Mouse (Mus musculus): ENCODE results near the gene Gsta3. TPM values are rescaled to one million over a fixed set of nuclear protein-coding genes. Genes with fewer than 3 reads are reported as not detected.
"Not testable (repeated sequence)": the region's sequence is repeated elsewhere in the genome, so short reads cannot be mapped to it uniquely, and the experiment has no call there.

The Gsta3 gene
- polyA plus RNA-seq (2015; fragmentation: Nextera tagmentation; extraction: Ambion mirVana): 0.56 and 0.76 TPM in 2 replicates

DNA sequence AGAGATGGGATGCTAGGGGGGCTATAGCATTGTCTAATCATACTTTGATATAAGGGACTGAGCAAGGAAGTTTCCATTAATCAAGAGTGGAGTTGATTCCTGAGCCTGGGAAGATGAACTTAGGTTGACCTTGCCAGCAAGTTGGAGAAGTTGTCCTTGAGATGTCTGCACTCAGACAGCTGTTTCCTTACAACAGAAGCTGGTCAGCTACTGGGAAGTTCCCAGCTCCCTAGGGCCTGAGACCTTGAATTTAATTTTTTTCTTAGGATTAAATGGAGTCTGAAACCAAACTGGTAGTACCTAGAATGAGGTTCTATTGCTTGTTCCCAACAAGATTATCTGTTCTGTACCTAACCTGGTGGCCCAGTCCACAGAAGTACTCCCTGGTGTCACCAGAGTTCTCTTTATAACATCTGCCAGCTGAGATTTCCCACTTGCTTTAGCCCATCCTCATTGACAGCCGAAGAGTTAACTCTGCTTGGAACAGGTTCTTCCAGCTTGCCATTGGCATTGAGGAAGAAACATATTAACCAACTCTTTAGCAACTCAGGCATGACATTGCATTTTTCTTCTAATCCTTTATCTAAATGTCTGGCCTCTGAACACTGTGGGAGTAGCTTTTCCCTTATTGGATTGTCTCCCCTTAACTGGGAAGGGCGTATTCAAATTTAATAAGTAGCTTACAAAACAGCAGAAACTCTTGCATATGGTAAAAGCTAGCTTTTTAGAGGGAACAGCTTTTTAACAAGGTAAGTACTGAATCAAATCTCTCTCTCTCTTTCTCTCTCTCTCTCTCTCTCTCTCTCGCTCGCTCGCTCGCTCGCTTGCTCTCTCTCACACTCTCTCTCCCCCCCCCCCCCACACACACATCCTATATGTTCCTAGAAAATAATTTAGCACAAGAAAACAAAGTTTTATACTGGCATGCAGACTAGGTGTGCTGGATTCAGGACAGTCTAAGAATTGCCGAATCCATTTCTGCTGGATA lies at the start of gene Gsta3:
Gene Gsta3, plus strand, starts transcription at position 679 of the 988 bp plus-strand sequence.
- Histone ChIP-seq H3K4me1 (peaks cover 5% of the 10 kb centered on the region; the same call in 1 of the 2 replicates), H3K36me3 (no peaks in the 10 kb centered on the region), H3K9ac (no peak within 1 kb of the TSS), H3K27ac (replicated peaks) (no peak within 1 kb of the TSS), H3K27me3 (replicated peaks) (peaks cover 7% of the 10 kb centered on the region; the same call in 1 of the 2 replicates), H3K4me3 (no peak within 1 kb of the TSS), H3K4me2 (no peak within 1 kb of the TSS), H3K9me3 (no peaks in the 10 kb centered on the region)
- WGBS: 77% methylated on average over 8 of the region's 8 CpGs
- no peak for ATAC-seq (ENCODE audit: extremely low read depth, insufficient number of reproducible peaks, low FRiP score, low TSS enrichment)

DNA sequence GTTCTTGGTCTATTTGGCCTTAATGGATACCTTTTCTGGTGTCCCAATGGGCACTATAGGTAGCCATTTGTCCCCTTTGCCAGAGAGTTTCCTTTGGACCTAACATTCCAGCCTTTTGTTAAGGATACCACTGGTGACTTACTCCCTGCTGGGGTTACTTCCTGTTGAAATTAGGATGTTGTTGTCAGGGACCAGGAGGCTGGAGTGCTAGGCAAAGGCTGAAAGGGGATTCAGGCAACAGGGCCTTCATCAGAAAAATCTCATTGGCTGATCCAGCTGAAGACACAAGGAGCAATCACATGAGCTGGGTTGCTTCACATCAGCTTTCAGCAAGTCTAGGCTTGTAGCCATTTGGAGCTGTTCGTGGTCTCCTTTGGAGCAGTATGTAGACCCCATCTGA lies 34.1 kb upstream of the Gsta3 start:
- H3K9ac ChIP-seq: no peak overlapping the region
- H3K27ac ChIP-seq (replicated peaks): no peak overlapping the region
- ATAC-seq (ENCODE audit: extremely low read depth, insufficient number of reproducible peaks, low FRiP score, low TSS enrichment): no peak
- no peaks in the 10 kb centered on the region for H3K27me3 ChIP-seq (replicated peaks)
- WGBS: 77% methylated on average over 1 of the region's 1 CpGs
- H3K36me3 ChIP-seq: no peaks in the 10 kb centered on the region
- no peaks in the 10 kb centered on the region for H3K4me1 ChIP-seq
- H3K4me3 ChIP-seq: no peak overlapping the region
- H3K9me3 ChIP-seq: no peaks in the 10 kb centered on the region
- H3K4me2 ChIP-seq: no peak overlapping the region

DNA sequence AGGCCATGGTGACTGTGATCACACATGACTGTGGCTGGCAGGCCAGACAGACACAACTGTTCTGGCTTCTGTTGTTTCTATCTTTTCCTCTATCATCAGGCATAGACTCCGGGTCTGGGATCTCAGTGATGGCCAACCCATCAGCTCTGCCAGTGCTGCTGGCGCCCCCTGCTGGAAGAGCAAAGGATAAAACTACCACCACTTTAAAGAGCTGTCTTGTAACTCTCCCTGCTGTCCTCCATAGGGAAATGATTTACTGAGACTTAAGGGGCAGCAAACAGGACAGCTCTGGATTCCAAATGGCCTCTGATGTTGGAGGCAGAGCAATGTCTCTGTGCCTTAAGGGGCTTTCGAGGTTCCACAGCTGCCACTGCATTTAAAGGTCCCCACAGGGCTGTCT lies 26.9 kb upstream of the Gsta3 start:
- not testable (repeated sequence) for H3K27ac ChIP-seq (replicated peaks); ATAC-seq (ENCODE audit: extremely low read depth, insufficient number of reproducible peaks, low FRiP score, low TSS enrichment); H3K9me3 ChIP-seq; H3K9ac ChIP-seq; H3K36me3 ChIP-seq; H3K4me3 ChIP-seq; H3K27me3 ChIP-seq (replicated peaks); H3K4me2 ChIP-seq; H3K4me1 ChIP-seq
- WGBS: 14% methylated on average over 3 of the region's 3 CpGs

DNA sequence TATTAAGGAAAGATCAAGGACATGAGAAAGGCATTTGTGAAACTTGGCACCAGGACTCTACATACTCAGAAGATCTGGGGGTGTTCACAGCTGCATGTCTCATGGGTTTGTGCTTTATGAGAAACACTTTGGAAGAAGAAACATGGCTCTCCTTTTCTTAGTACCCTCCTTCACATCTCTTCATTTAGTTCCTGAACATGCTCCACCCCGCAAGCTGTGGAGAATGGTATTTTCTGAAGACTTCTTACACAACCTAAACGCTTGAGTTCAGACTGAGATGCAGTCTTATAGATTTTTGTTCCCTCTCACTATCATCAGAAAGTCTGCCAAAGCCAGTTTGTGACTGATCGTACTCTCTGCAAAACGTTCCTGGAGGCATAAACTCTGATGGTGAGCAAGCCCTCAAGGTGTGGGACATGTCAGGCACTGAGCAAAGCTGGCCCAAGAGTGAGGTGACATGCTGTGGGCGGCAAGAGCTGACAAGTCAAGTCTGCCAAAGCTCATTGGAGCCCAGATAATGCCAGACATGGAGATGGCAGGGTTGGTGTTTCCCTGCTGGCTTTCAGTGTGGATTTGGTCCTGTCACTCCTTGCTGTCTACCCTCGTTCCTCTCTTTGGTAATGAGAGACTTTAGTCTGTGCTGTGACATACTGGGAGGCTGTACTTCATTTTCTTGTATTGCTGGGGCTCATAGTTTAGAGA lies 26.2 kb upstream of the Gsta3 start:
- H3K36me3 ChIP-seq; H3K9ac ChIP-seq; ATAC-seq (ENCODE audit: extremely low read depth, insufficient number of reproducible peaks, low FRiP score, low TSS enrichment); H3K9me3 ChIP-seq; H3K27ac ChIP-seq (replicated peaks); H3K4me2 ChIP-seq; H3K27me3 ChIP-seq (replicated peaks); H3K4me1 ChIP-seq; H3K4me3 ChIP-seq: not testable (repeated sequence)
- 65% methylated on average over 6 of the region's 6 CpGs for WGBS

DNA sequence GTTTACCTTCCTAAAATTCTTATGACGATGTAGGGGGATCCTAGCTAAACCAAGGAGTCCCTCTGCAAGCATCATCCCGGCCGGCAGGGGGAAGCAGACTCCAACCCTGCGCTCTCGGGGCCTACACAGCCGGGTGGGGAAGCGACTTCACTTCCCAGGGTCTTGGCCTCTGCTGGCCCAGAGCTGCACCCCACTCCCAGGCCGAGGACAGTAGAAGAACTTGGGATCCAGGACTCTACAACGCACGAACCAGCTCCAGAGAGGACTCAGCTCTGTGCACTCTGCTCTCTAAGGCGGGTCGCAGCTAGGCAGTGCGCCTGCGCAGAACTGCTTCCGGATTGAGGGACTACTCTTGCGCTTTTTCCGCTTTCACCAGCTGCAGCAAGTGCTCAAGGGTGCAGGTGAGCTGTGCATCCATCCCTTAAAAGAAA lies 21.9 kb upstream of the Gsta3 start, which contains the start of gene Tmem14a:
Gene Tmem14a, plus strand, starts transcription at position 87 of the 431 bp plus-strand sequence.
- Histone ChIP-seq H3K4me3 (peak within 1 kb of the TSS; percentile 68), H3K27me3 (replicated peaks) (no peaks in the 10 kb centered on the region), H3K36me3 (no peaks in the 10 kb centered on the region), H3K27ac (replicated peaks) (peak within 1 kb of the TSS; percentile 64), H3K4me1 (peaks cover 8% of the 10 kb centered on the region), H3K4me2 (peak within 1 kb of the TSS; percentile 83), H3K9ac (peak within 1 kb of the TSS; percentile 89), H3K9me3 (no peaks in the 10 kb centered on the region)
- ATAC-seq (ENCODE audit: extremely low read depth, insufficient number of reproducible peaks, low FRiP score, low TSS enrichment): no peak; the same call in 1 of the 2 replicates
- WGBS: under 1% methylated on average over 17 of the region's 17 CpGs

DNA sequence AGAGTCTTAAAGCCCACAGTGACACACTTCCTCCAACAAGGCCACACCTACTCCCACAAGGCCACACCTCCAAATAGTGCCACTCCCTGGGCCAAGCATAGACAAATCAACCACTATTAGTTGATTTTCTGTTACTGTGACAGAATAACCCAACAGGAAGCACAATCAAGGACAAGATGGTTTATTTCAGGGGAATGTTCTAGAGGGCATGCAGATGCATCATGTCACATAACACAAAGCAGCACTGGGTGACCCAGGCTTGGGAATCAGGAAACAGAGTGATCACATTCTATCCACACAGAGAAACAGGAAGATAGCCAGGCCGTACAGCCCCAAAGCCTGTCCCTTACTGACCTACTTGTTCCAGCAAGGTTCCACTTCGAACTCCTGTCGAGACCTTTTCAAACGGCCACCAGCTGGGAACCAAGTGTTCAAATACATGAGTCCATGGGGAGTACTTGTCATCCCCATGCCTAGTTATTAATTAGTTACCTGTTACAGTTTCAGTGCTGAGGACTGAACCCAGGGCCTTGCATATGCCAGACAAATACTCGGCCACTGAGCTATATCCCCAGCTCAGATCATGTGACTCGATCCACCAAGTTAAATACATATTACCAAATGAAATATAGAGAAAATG lies 12.5 kb upstream of the Gsta3 start:
- H3K36me3 ChIP-seq: peaks cover 12% of the 10 kb centered on the region; the same call in 1 of the 2 replicates
- H3K4me1 ChIP-seq: no peaks in the 10 kb centered on the region
- H3K9ac ChIP-seq: no peak overlapping the region
- no peak overlapping the region for H3K27ac ChIP-seq (replicated peaks)
- H3K4me3 ChIP-seq: no peak overlapping the region
- H3K4me2 ChIP-seq: no peak overlapping the region
- no peaks in the 10 kb centered on the region for H3K27me3 ChIP-seq (replicated peaks)
- no peak for ATAC-seq (ENCODE audit: extremely low read depth, insufficient number of reproducible peaks, low FRiP score, low TSS enrichment)
- 74% methylated on average over 6 of the region's 6 CpGs for WGBS
- H3K9me3 ChIP-seq: no peaks in the 10 kb centered on the region

DNA sequence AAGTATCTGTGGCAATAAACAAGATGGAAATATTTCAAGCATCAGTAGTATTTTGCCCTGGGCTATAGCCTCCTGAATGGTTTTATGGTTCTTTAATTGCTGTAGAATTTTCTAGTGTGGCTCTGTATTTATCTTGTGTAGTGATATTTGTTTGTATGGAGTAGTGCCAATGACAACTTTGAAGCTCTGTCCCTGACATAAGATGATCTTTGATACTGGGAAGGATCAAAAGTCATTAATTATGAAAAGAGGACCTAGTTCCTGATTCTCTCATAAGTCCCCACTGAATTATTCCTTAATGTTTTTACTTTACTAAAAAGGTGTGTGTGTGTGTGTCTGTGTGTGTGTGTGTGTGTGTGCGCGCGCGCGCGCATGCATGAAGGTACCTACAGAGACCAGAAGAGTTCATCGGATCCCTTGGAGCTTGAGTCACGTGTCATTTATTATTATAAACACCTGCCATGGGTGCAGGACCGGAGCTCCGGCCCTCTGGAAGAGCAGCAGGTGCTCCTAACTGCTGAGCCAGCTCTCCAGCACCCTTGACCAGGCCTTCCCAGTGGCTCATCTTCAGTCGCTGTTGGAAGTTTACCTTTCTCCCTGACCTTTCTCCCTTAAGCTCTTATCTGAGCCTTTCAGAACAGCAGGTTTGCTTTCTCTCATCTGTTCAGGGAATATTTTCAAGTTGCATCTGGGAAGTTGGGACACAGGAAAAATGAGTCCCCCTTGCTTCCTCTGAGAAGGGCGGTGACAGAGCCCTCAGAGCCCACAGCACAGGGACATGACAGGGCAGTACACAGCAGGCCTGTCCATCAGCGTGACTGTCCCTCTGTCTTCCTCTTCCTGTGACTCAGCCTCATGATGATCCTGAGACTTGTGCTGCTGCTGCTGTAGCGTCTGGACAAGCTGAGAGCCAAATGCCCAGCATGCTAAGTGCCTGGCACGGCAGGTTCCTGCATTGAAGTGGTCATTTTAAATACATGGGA lies 11.4 kb upstream of the Gsta3 start:
- not testable (repeated sequence) for H3K4me2 ChIP-seq; H3K9ac ChIP-seq; H3K27me3 ChIP-seq (replicated peaks); ATAC-seq (ENCODE audit: extremely low read depth, insufficient number of reproducible peaks, low FRiP score, low TSS enrichment); H3K27ac ChIP-seq (replicated peaks); H3K4me3 ChIP-seq; H3K9me3 ChIP-seq; H3K4me1 ChIP-seq
- WGBS: 76% methylated on average over 15 of the region's 15 CpGs
- peaks cover 12% of the 10 kb centered on the region; the same call in 1 of the 2 replicates for H3K36me3 ChIP-seq

DNA sequence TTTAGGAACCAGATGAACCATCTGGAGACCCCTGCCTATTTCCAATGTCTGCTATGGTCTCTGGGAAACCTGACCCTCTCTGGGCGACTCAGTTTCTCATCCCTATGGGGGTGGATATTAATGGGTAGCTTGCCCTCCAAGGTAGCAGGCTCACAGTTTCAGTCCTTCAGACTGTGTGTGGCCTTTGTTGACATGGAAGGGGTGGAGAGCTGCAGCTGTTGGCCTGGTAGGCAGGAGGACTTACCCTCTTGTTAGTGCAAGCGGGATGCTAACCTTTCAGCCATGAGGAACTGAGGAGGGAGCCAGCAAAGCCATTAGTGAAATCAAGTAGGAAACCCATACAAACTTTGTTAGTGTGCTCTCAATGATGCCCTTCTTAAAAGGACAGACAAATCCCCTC lies 10.0 kb upstream of the Gsta3 start:
- Histone ChIP-seq H3K27me3 (replicated peaks) (no peaks in the 10 kb centered on the region), H3K4me3 (no peak overlapping the region), H3K36me3 (peaks cover 12% of the 10 kb centered on the region; the same call in 1 of the 2 replicates), H3K27ac (replicated peaks) (no peak overlapping the region), H3K4me1 (no peaks in the 10 kb centered on the region), H3K4me2 (no peak overlapping the region), H3K9me3 (no peaks in the 10 kb centered on the region), H3K9ac (no peak overlapping the region)
- no peak for ATAC-seq (ENCODE audit: extremely low read depth, insufficient number of reproducible peaks, low FRiP score, low TSS enrichment)
- 81% methylated on average over 2 of the region's 2 CpGs for WGBS

DNA sequence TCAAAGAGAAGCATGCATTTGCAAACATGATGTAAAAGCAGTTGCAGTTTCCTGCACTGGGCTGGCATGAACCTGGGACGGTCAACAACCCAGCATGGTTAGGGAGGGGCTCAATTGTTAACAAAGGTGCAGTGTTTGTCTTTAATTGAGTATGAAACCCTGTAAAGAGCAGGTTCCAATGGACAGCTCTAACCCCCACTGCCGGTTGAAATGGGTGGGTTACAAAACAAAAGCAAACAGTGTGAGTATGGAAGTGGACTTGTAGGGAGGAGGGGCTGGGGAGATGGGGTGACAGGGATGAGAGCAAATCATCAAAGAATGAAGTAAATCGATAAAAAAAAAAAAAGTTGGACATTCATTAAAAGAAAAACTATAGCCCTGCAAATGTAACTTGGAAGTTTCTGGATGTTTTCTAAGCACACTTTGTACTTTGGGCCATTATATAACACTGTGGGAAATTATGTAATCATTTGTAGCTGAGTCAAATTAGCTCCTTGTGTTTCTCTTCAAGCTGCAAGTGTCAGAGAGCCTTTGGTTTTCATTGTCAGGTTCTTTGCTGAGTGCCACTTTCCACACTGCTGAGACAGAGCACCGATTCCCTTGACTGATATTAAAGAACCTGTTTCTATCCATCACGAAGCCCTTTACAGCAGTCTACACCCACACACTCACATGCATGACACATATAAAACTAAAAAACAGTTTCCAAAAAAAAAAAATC lies 8.5 kb upstream of the Gsta3 start:
- no peaks in the 10 kb centered on the region for H3K9me3 ChIP-seq
- no peak overlapping the region for H3K4me2 ChIP-seq
- H3K4me3 ChIP-seq: no peak overlapping the region
- no peak overlapping the region for H3K27ac ChIP-seq (replicated peaks)
- H3K9ac ChIP-seq: no peak overlapping the region
- H3K36me3 ChIP-seq: peaks cover 8% of the 10 kb centered on the region; the same call in 1 of the 2 replicates
- ATAC-seq (ENCODE audit: extremely low read depth, insufficient number of reproducible peaks, low FRiP score, low TSS enrichment): no peak
- 77% methylated on average over 5 of the region's 5 CpGs for WGBS
- no peaks in the 10 kb centered on the region for H3K4me1 ChIP-seq
- no peaks in the 10 kb centered on the region for H3K27me3 ChIP-seq (replicated peaks)

DNA sequence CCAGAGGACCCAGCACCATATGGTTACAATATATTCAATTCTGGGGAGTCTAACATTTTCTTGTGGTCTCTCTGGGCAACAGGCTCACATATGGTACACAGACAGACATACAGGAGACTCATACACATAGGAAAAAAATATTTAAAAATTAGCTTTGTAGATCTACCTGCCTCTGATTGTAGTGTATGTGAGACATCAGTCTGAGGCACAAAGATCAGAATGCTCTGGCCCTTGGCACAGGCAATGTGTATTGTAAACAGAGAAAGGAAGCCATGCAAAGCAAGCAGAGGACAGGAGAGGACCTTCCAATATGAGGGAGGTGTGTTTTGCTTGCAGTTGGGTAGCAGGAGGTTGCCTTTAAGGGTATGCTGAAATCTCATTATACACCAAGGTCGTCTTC lies 7.9 kb upstream of the Gsta3 start:
- no peak for ATAC-seq (ENCODE audit: extremely low read depth, insufficient number of reproducible peaks, low FRiP score, low TSS enrichment)

More for the DNA sequence above, 7.9 kb upstream of the Gsta3 start:
- no peaks in the 10 kb centered on the region for H3K4me1 ChIP-seq
- H3K36me3 ChIP-seq: peaks cover 3% of the 10 kb centered on the region; the same call in 1 of the 2 replicates
- no peak overlapping the region for H3K27ac ChIP-seq (replicated peaks)
- WGBS: 78% methylated on average over 1 of the region's 1 CpGs
- H3K4me2 ChIP-seq: no peak overlapping the region
- H3K9ac ChIP-seq: no peak overlapping the region
- H3K9me3 ChIP-seq: no peaks in the 10 kb centered on the region
- H3K27me3 ChIP-seq (replicated peaks): no peaks in the 10 kb centered on the region
- H3K4me3 ChIP-seq: no peak overlapping the region

Measured in heart, embryonic 13.5 days (tissue).